Mouse (Mus musculus) cerebellum, adult 2 months (tissue): ENCODE data around the gene Ttc8.

Experiments used
- CTCF ChIP-seq: fragments of 200-500 bp; IDR thresholded peaks from 2 replicates; pipeline ENCODE4 v1.5.1; 2011; ENCODE audit warnings: low read depth, mild to moderate bottlenecking, control low read depth, low read length, moderate library complexity, borderline replicate concordance; ENCODE audit not compliant: insufficient read depth
- POLR2A ChIP-seq: fragments of 200-500 bp; IDR thresholded peaks from 2 replicates; pipeline ENCODE4 v1.6.1; 2011; ENCODE audit warnings: low read length, control low read depth, borderline replicate concordance; ENCODE audit not compliant: insufficient read depth

DNA sequence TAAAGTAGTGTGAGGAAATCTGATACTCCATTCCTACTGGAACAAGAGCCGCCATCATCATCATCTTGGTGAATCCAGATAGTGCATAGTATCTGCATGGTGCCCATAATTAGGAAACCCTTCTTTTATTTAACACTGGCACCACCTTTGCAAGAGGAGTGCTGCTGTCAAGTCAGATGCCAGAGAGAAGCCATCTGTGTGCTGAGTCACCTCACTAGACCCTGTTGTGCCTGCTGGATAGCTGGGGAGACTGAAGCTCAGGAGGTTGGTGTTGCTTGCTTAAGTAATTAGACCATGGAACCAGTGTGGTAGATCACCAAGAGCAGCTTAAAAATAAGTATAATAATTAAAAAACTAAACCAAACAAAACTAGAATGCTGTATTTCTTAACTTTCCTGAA, 75.5 kb downstream of the Ttc8 start:
- no peak for TF ChIP-seq CTCF
- TF ChIP-seq POLR2A: no peak
